Mouse (Mus musculus): ENCODE data around the gene Nqo2. TPM values are rescaled to one million over a fixed set of nuclear protein-coding genes. Genes with fewer than 3 reads are reported as not detected.
A peak's percentile ranks its signal among the peaks of the same experiment; 100 is the strongest.

Gene Nqo2
- polyA plus RNA-seq, 1 experiment from 2014 or later: 46.3 TPM

DNA sequence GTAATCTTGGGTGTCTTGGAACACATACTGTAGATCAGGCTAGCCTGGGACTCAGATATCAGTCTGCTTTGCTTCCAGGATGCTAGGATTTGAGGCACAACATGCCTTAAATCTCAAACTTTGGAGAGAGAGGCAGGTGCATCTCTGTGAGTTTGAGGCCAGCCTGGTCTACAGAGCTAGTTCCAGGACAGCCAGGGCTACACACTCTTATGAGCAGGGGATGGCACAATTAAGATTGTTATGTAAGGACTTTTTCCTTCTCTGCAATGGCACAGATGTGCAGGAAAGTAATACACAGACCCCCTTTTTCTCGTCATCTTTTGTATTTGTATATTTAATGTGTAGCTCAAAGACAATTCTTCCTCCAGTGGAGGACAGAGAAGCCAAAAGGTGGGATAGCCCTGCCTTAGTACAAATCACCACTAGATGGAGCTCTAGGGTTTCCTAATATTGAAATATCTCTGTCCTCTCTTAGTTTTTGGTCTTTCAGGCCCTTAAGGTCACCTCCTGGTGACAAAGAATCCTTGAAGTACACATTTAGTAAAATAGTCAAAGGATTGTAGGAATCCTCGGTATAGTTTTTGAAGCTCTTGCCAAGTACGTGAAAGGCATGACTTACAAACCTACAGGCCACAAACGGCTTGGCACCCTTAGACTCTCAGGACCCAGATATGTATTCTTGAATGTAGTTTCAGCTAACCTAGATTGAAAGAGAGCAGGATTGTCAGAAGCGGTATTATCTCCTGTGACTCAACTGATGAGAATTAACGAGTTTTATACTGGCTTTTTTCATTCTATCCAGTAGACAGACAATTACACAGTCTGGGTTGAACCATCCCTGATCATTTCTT, 7.7 kb upstream of the Nqo2 start:
- no peak overlapping the region for H3K4me3 ChIP-seq (ENCODE audit: inconsistent target)
- H3K79me2 ChIP-seq (ENCODE audit: inconsistent target): no peaks in the 10 kb centered on the region
- no peaks in the 10 kb centered on the region for H3K36me3 ChIP-seq (ENCODE audit: inconsistent target)
- H3K27ac ChIP-seq: no peak overlapping the region
- WGBS (ENCODE audit: missing documents): 63% methylated on average over 6 of the region's 6 CpGs

DNA sequence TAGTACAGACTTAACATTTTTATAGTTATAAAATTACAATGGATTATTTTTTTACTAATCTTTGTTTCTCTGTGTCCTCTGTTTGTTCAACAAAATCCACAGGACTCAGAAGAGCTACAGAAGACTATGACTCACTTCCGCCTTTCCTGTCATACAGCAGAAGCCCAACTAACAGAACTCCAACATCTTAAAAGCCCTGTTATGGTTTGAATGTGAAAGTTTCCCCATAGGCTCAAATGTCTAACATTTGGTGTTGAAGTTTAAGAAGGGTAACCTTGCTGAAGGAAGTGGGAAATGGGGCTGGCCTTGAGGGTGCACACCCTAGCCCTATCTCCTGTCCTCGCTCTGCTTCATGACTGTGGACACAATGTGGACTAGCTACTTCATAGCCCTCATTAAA, 4.7 kb upstream of the Nqo2 start:
- no peaks in the 10 kb centered on the region for H3K36me3 ChIP-seq (ENCODE audit: inconsistent target)
- H3K79me2 ChIP-seq (ENCODE audit: inconsistent target): no peaks in the 10 kb centered on the region
- H3K4me3 ChIP-seq (ENCODE audit: inconsistent target): no peak overlapping the region
- WGBS (ENCODE audit: missing documents): 94% methylated on average over 2 of the region's 2 CpGs
- H3K27ac ChIP-seq: peak overlapping the region; percentile 71

DNA sequence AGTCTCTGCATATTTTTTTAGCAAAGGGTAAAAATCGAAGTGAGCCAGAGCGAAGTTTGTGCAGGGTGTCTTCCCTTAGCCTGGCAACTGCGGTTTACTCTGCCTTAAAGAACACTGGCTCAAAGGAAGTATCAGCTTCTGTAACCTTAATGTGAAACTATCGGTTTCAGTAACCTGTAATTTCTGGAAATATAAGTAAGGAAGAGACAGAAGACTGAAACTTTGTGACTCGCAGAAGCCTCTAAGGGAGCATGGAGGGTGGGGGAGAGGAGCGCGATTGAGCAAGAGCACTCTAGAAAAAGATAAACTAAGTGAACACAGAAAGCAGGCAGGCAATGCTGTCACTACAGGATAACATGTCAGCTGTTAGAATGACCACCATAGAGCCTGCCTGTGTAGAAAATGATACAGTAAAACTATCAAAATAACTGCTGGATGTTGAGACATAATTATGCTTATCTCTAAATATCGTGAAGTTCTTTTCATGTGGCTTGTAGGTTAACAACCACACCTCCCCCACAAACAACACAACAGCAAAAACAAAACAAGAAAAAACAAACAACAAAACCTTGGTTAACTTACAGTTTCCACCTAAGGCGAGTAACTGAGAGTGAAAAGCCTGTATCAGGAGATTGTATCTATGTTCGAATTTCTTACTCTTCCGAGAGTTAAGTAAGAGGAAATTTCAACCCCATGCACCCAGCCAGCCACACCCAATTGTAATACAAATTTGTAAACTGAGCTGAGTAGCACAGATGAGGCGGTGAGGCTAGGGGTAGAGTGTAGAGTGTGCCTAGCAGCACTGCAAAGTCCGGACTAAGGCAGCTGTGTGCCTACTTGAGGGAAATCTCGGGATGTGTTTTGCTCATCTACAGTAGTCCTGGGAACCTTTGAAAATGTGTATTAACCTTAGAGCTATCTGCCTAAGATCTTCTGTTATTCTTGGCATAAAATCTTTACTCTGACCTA, 853 bp downstream of the Nqo2 start:
- WGBS (ENCODE audit: missing documents): 10% methylated on average over 14 of the region's 14 CpGs
- H3K36me3 ChIP-seq (ENCODE audit: inconsistent target): no peaks in the 10 kb centered on the region; the same call in 1 of the 2 replicates
- peaks cover 49% of the 10 kb centered on the region for H3K79me2 ChIP-seq (ENCODE audit: inconsistent target)
- peak overlapping the region; percentile 79 for H3K4me3 ChIP-seq (ENCODE audit: inconsistent target)
- peak overlapping the region; percentile 87 for H3K27ac ChIP-seq

DNA sequence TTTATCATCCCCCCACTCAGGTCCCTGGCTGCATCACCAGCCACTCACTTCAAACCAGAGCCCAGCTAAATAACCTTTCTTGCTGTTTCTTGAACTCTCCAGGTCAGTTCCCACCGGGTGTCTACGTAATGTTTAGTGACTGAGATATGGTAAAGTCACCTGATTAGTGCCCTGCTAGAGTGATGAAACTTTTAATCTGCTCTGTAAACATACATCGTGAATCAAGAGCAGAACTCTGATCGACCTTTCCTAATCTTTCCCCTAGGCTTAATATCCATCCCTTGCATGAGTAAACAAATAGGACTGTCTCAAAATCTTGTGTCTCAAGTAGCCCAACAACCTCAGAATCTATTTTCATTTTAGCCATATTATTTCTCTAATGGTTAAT, 1.5 kb downstream of the Nqo2 start:
- H3K36me3 ChIP-seq (ENCODE audit: inconsistent target): no peaks in the 10 kb centered on the region; the same call in 1 of the 2 replicates
- H3K79me2 ChIP-seq (ENCODE audit: inconsistent target): peaks cover 56% of the 10 kb centered on the region
- peak overlapping the region; percentile 79 for H3K4me3 ChIP-seq (ENCODE audit: inconsistent target)
- 76% methylated on average over 3 of the region's 4 CpGs for WGBS (ENCODE audit: missing documents)
- peak overlapping the region; percentile 87 for H3K27ac ChIP-seq

DNA sequence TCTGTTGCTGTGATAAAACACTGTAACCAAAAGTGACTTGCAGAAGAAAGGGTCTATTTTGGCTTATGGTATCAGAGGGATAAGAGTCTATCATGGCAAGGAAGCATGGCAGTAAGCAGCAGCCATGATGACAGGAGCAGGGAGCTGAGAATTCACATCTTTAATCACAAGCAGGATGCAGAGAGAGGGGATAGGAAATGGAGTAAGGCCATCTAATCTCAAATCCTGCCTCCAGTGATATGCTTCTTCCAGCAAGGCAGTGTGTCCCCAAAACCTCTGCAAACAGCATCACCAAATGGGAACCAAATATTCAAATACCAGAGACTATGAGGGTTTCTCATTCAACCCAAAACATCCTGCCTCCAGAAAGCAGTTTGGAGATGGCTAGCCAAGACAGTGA, 2.1 kb downstream of the Nqo2 start:
- Histone ChIP-seq H3K4me3 (ENCODE audit: inconsistent target) (no peak overlapping the region), H3K27ac (no peak overlapping the region), H3K36me3 (ENCODE audit: inconsistent target) (no peaks in the 10 kb centered on the region; the same call in 1 of the 2 replicates), H3K79me2 (ENCODE audit: inconsistent target) (peaks cover 60% of the 10 kb centered on the region)

DNA sequence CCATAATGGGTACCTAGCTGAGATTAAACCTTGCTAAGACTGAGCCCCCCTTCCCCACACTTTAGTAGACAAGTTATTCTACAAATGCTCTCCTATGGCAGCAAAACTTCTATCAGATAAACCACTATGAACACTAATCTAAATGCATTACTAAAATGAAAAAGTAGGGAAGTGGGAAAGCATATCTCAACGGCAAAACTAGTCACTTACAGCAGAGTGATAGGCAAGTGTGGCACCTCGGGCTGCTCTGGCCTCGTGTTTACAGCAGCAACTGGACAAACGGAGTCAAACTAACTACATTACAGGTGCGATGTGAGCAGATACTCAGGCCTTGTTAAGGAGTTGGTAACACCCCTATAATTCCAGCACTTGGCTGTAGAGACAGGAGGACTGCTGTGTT, 25.1 kb downstream of the Nqo2 start:
- WGBS (ENCODE audit: missing documents): 96% methylated on average over 4 of the region's 5 CpGs
- Histone ChIP-seq H3K4me3 (ENCODE audit: inconsistent target) (no peak overlapping the region), H3K79me2 (ENCODE audit: inconsistent target) (no peaks in the 10 kb centered on the region), H3K36me3 (ENCODE audit: inconsistent target) (peaks cover 20% of the 10 kb centered on the region), H3K27ac (no peak overlapping the region)

DNA sequence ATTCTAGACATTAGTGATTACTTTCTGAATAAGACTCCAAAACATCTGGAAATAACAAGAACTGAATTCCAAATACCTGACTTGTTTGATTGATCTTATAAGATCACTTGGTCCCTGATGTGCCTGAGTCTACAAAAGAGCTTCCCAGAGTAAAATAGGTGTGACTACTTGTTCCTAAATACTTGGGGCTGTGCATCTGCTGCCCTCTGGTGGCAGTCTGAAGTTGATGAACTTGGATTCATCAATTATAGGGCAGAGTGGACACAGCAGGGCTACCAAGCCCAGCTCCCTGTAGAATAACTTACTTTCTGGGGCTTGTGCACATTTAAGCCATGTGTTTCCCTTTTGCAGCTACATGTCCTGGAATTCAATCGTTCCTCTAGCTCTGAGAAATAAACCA, 30.7 kb downstream of the Nqo2 start:
- H3K4me3 ChIP-seq (ENCODE audit: inconsistent target): no peak overlapping the region
- H3K36me3 ChIP-seq (ENCODE audit: inconsistent target): no peaks in the 10 kb centered on the region
- WGBS (ENCODE audit: missing documents): 47% methylated on average over 1 of the region's 1 CpGs
- H3K79me2 ChIP-seq (ENCODE audit: inconsistent target): no peaks in the 10 kb centered on the region
- no peak overlapping the region for H3K27ac ChIP-seq

DNA sequence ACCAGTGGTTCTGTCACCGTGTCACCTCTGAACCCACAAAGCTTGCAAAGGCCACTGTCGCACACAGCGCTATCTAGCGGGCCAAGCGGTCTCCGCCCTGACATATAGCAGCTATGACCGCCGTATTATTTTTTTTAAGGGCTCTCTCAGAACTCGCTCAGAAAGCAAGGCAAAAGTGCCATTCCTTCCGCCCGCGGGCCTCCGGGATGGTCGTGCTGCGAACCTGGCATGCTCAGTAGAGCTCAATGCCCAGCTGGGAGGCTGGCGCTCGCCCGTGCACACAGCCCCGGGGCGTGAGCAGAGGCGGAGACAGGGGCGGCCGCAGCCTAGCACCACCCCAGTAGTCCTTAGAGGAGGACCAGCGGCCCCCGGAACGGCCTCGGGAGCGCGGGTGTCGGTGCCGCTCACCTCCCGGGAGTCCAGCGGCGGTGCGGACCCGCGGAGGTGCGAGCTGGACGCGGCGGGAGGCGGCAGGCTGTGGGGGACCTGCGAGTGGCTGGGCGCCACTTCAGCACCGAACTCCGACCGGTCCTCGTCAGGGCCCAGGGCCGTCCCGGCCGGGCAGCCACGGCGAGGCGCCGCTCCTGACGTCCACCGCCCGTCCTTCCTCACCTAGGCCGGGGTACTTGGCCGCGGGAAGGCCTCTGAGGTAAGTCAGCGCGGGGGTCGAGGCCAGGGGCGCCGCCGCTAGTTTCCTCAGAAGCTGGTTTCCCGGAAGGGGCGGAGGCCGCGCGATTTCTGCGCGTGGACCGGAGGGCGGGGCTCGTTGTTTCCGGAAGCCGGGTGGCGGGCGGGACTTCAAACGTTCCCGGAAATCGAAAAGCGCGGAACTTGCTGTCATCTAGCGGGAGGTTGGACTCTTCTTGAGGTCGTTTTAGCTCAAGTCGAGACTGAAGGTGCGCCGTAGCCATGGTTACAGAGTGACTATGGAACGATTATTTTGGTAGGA, 37.8 kb downstream of the Nqo2 start, which contains the start of the genes Ripk1 and Serpinb6a:
Gene Ripk1 (plus strand): TSS at position 306 of the 949 bp plus-strand sequence.
Gene Serpinb6a (minus strand): TSS at position 737 of the 949 bp plus-strand sequence.
- Histone ChIP-seq H3K79me2 (ENCODE audit: inconsistent target) (peaks cover 53% of the 10 kb centered on the region), H3K27ac (peak within 1 kb of the TSS; percentile 52), H3K4me3 (ENCODE audit: inconsistent target) (peak within 1 kb of the TSS; percentile 89), H3K36me3 (ENCODE audit: inconsistent target) (no peaks in the 10 kb centered on the region)
- under 1% methylated on average over 77 of the region's 92 CpGs for WGBS (ENCODE audit: missing documents)

DNA sequence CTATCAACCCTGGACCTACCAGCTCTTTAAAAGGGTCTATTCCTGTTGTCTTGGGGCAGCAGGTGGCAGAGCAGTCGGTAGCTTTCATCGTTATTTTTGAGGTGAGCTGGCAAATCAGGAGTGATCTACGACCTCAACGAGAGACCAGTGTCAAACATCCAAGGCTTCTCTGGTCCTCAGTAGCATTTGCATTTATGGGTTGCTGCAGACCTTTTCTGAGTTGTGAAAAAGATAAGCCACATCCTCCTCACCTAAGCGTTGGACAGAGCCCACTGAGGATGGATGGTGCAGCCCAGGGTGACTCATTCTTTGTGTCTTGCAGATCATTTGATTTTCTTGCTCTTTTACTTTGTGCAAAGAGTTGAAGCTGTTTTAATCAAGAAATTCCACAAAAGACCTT, 38.6 kb downstream of the Nqo2 start:
- Histone ChIP-seq H3K79me2 (ENCODE audit: inconsistent target) (peaks cover 60% of the 10 kb centered on the region), H3K27ac (peak overlapping the region; percentile 40), H3K4me3 (ENCODE audit: inconsistent target) (peak overlapping the region; percentile 89), H3K36me3 (ENCODE audit: inconsistent target) (no peaks in the 10 kb centered on the region)
- 0% methylated on average over 5 of the region's 5 CpGs for WGBS (ENCODE audit: missing documents)

DNA sequence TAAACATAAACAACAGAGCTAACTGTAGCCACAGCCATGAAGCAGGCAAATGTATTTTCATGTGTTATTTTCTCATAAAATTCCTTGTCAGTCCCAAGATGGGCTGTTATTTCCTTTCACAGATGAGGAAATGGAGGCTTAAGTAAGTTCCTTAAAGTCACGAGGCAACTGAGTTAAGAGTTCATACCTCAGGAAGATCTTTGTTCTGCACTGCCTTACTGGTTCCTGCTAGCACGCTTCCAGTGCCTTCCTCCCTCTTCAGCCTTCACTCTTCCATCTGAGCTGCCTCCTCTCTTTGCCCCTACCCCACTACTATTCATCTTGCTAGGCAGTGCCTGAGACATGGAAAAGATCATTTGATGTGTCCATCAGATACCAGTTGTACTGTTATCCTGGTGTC, 42.7 kb downstream of the Nqo2 start:
- no peak overlapping the region for H3K4me3 ChIP-seq (ENCODE audit: inconsistent target)
- WGBS (ENCODE audit: missing documents): 8% methylated on average over 2 of the region's 2 CpGs
- peaks cover 30% of the 10 kb centered on the region for H3K36me3 ChIP-seq (ENCODE audit: inconsistent target)
- peaks cover 94% of the 10 kb centered on the region for H3K79me2 ChIP-seq (ENCODE audit: inconsistent target)
- peak overlapping the region; percentile 91 for H3K27ac ChIP-seq

DNA sequence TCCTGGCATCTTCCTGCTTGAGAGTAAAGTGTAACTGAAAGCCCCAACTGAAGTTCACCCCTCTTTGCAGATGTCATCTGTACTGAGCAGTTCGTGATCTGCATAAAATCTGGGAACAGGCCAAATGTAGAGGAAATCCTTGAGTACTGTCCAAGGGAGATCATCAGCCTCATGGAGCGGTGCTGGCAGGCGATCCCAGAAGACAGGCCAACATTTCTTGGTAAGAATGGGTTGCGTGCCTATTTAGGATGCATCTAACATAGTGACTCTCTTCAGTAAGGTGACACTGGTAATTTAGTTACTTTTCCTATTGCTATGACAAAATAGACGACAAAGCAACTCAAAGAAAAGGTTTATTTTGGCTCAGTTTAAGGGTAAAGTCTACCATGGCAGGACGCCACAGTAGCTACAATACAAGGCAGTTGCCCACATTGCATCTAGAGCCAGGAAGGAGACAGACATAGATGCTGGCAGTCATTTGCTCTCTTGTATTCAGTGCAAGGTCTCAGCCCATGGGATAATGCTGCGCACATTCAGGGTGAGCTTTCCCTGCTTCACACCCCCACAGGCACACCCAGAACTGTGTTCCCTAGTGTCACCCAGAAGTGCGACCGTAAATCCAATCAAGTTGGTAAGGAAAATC, 52.6 kb downstream of the Nqo2 start:
- Histone ChIP-seq H3K36me3 (ENCODE audit: inconsistent target) (peaks cover 91% of the 10 kb centered on the region), H3K27ac (no peak overlapping the region), H3K79me2 (ENCODE audit: inconsistent target) (0 out of 2 replicates have a peak, but pooled peaks cover under 1% of the 10 kb centered on the region), H3K4me3 (ENCODE audit: inconsistent target) (no peak overlapping the region)
- 97% methylated on average over 9 of the region's 9 CpGs for WGBS (ENCODE audit: missing documents)

DNA sequence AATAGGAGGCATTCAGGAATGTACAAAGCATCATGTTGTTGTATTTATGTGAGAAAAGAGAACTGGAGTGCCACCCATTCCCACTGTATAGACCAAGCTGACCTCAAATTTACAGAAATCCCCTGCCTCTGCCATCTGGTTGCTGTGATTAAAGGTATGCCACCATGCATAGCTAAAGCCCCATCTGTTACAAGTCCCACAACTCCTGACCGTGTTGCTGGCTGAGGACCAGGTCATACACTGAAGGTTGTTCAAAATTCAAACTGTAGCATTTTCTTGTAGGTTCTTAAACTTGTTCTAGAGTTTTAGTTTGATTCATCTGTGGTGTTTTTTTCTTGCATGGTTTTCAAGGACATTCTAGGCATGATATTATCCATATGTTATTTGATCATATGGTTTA, 54.0 kb downstream of the Nqo2 start:
- 100% methylated on average over 1 of the region's 1 CpGs for WGBS (ENCODE audit: missing documents)

DNA sequence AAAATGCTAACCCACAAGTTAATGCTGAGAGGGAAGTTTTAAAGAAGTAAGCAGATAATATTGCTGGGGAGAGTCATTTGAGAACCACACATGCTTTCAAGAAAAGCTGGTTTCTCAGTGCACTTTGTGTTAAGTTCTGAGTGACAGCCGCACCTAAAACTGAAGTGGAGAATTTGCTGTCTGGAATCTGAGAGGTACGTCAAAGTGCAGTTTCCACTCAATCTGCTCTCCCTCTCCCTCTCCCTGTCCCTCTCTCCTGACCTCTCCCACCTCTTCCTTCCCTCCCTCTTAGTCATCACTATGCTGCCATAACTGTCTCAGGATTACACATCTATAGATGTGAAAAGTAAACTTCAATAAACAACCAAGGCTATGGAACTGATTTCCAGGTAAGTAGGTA, 57.5 kb downstream of the Nqo2 start:
- Histone ChIP-seq H3K27ac (no peak overlapping the region), H3K79me2 (ENCODE audit: inconsistent target) (peaks cover 1% of the 10 kb centered on the region; the same call in 1 of the 2 replicates), H3K36me3 (ENCODE audit: inconsistent target) (peaks cover 91% of the 10 kb centered on the region), H3K4me3 (ENCODE audit: inconsistent target) (no peak overlapping the region)
- WGBS (ENCODE audit: missing documents): 100% methylated on average over 2 of the region's 2 CpGs

More for the DNA sequence above, 54.0 kb downstream of the Nqo2 start:
- H3K4me3 ChIP-seq (ENCODE audit: inconsistent target): no peak overlapping the region
- no peak overlapping the region for H3K27ac ChIP-seq
- no peaks in the 10 kb centered on the region for H3K79me2 ChIP-seq (ENCODE audit: inconsistent target)
- H3K36me3 ChIP-seq (ENCODE audit: inconsistent target): peaks cover 95% of the 10 kb centered on the region

Measured in macrophage (primary cell).